Mouse (Mus musculus) lung, postnatal 0 days (tissue): ENCODE data around the gene Arpc4.

Experiments
- CTCF ChIP-seq: IDR thresholded peaks from 2 replicates; pipeline ENCODE4 v1.5.1; 2016; ENCODE audit warnings: antibody characterized with exemption, mild to moderate bottlenecking
- EP300 ChIP-seq: IDR thresholded peaks from 2 replicates; pipeline ENCODE4 v1.6.1; 2016; ENCODE audit warnings: antibody characterized with exemption, mild to moderate bottlenecking, control low read depth

- TF ChIP-seq CTCF (peak; percentile 23; the same call in 1 of the 2 replicates), EP300 (no peak)
Measured at GRCm38 (mm10) chr6:113380480-113380879, 2.6 kb downstream of the Arpc4 start.
